Mouse (Mus musculus) hindbrain, postnatal 0 days (tissue): ENCODE measurements around the gene Actl6b. TPM values are rescaled to one million over a fixed set of nuclear protein-coding genes. Genes with fewer than 3 reads are reported as not detected.

Experiments
- ATAC-seq: fragments of 200-750 bp; cut with Nextera tagmentation; 2 replicates; pipeline ENCODE4 v1.8.0; 2017; ENCODE audit warnings: mild to moderate bottlenecking, moderate TSS enrichment, moderate library complexity
- DNase-seq: peaks from one replicate; pipeline ENCODE4 v3.0.0-alpha.2; 2015; ENCODE audit warnings: low spot score
- H3K27ac ChIP-seq: fragments of 300-500 bp; sonication (generic); 2 replicates; pipeline ENCODE4 v1.5.1; 2014; ENCODE audit warnings: mild to moderate bottlenecking
- H3K27me3 ChIP-seq: fragments of 300-500 bp; sonication (generic); 2 replicates; pipeline ENCODE4 v1.6.1; 2014; ENCODE audit warnings: low read length, mixed read lengths; ENCODE audit not compliant: insufficient read depth
- H3K36me3 ChIP-seq: fragments of 300-500 bp; sonication (generic); 2 replicates; pipeline ENCODE4 v1.6.1; 2014; ENCODE audit warnings: low read length, mixed read lengths; ENCODE audit not compliant: insufficient read depth
- H3K4me1 ChIP-seq: fragments of 300-500 bp; sonication (generic); 2 replicates; pipeline ENCODE4 v1.6.1; 2014; ENCODE audit warnings: antibody characterized with exemption, low read length, mixed read lengths; ENCODE audit not compliant: insufficient read depth
- H3K4me2 ChIP-seq: fragments of 300-500 bp; sonication (generic); 2 replicates; pipeline ENCODE4 v1.6.1; 2014; ENCODE audit warnings: low read depth, mild to moderate bottlenecking, low read length, moderate library complexity, mixed read lengths
- H3K4me3 ChIP-seq: fragments of 300-500 bp; sonication (generic); 2 replicates; pipeline ENCODE4 v1.5.1; 2014; ENCODE audit warnings: low read length
- H3K9ac ChIP-seq: fragments of 300-500 bp; sonication (generic); replicated peaks from 2 replicates; pipeline ENCODE4 v1.6.1; 2014; ENCODE audit warnings: mild to moderate bottlenecking, low read length, moderate library complexity, mixed read lengths
- H3K9me3 ChIP-seq: fragments of 300-500 bp; sonication (generic); 2 replicates; pipeline ENCODE4 v1.6.1; 2016; ENCODE audit warnings: low read length, mixed read lengths
- CTCF ChIP-seq: IDR thresholded peaks from 2 replicates; pipeline ENCODE4 v1.5.1; 2016; ENCODE audit warnings: antibody characterized with exemption, control low read depth, low read depth
- WGBS: fragments of 180-500 bp; shearing (Covaris S2); extraction: QIAGEN DNeasy Blood & Tissue Kit; methylation state at CpG from one replicate; pipeline ENCODE4 v1.1.7; 2014; 5-methylcytosine and 5-hydroxymethylcytosine counted together
- polyA plus RNA-seq: library from polyadenylated mRNA; unstranded; fragments of >200 nt; fragmentation: Nextera tagmentation; extraction: Ambion mirVana; gene quantifications from 2 replicates; pipeline ENCODE4 v1.2.1, GENCODE M21; 2015
- total RNA-seq: library from RNA; depleted of rRNA; stranded (reverse); fragments of >200 nt; gene quantifications from 2 replicates; pipeline ENCODE4 v1.2.3, GENCODE M21; 2014

The Actl6b gene
- total and polyA plus RNA-seq, 2 experiments from 2014 or later = 207 to 253 TPM

DNA sequence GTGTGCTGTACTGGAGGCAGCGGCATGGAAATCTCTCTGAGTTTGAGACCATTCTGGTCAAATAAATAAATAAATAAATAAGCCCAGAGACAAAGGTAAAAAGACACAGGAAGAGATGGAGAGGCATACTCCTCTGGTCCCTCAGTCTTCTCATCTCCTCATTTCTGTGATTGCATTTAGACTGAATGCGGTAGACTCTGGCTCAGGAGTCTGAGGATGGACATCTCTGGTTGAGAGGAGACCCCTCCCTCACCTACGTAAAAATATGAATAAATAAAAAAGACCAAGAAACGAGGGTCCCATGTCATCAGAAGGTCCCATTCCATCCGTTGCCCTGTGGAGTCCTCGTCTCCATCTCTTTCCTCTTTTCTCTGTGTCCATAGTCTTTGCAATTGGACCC lies 317 bp upstream of the Actl6b start:
- H3K27me3 ChIP-seq = no peaks in the 10 kb centered on the region
- H3K27ac ChIP-seq = peak overlapping the region; percentile 75
- peak; percentile 48 for ATAC-seq
- peak overlapping the region; percentile 61 for H3K9ac ChIP-seq
- H3K9me3 ChIP-seq = no peaks in the 10 kb centered on the region
- peak overlapping the region; percentile 56 for H3K4me2 ChIP-seq
- no peaks in the 10 kb centered on the region for H3K36me3 ChIP-seq
- no peaks in the 10 kb centered on the region for H3K4me1 ChIP-seq
- peak overlapping the region; percentile 60 for H3K4me3 ChIP-seq
- 21% methylated on average over 6 of the region's 6 CpGs for WGBS
- no peak for DNase-seq
- TF ChIP-seq CTCF = no peak

DNA sequence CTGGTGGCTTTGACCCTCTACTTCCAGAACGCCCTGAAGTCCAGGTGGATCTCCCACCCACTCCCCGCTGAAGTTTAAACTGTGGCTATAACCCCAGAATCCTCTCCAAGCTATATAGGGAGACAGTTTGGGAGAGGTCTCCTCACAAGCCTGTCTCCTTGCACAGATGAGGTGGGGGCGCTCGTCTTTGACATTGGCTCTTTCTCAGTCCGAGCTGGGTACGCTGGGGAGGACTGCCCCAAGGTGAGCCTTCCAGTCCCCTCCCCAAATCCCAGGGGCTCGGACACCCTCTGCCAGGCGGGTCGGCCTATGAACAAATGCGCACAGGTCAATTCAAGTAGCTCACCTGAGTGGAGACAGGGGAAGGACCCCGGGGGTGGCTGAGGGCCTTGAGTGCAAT lies 581 bp downstream of the Actl6b start:
- no peaks in the 10 kb centered on the region for H3K9me3 ChIP-seq
- H3K9ac ChIP-seq = peak overlapping the region; percentile 61
- no peaks in the 10 kb centered on the region for H3K4me1 ChIP-seq
- H3K4me3 ChIP-seq = peak overlapping the region; percentile 60
- peak overlapping the region; percentile 75; the same call in 1 of the 2 replicates for H3K27ac ChIP-seq
- WGBS = 39% methylated on average over 11 of the region's 11 CpGs
- TF ChIP-seq CTCF = no peak
- ATAC-seq (peak; percentile 52), DNase-seq (no peak)
- peak overlapping the region; percentile 56 for H3K4me2 ChIP-seq
- H3K27me3 ChIP-seq = no peaks in the 10 kb centered on the region
- H3K36me3 ChIP-seq = no peaks in the 10 kb centered on the region

DNA sequence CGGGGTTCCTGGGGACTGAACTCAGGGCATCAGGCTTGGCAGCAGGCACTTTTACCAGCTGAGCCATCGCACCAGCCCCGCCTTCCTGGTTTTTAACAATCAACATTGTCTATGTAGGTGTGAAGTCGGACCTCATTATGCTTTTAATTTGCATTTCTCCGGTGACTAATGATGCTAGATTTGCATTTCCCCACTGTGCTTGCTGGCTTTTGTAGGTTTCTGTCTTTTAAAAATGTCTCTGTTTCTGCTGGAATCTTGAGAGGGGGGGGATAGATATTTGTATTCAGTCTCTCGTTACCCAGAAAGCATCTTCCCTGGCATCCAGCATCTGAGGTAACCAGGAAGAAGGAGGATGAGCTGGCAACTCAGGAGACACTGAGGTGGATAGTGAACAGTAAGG lies 8.2 kb downstream of the Actl6b start:
- TF ChIP-seq CTCF = no peak
- Histone ChIP-seq H3K9me3 (no peaks in the 10 kb centered on the region), H3K27me3 (no peaks in the 10 kb centered on the region), H3K27ac (no peak overlapping the region), H3K4me3 (no peak overlapping the region), H3K36me3 (peaks cover 7% of the 10 kb centered on the region; the same call in 1 of the 2 replicates), H3K4me1 (no peaks in the 10 kb centered on the region), H3K9ac (no peak overlapping the region), H3K4me2 (no peak overlapping the region)
- ATAC-seq (no peak), DNase-seq (no peak)
- WGBS = 47% methylated on average over 6 of the region's 6 CpGs

DNA sequence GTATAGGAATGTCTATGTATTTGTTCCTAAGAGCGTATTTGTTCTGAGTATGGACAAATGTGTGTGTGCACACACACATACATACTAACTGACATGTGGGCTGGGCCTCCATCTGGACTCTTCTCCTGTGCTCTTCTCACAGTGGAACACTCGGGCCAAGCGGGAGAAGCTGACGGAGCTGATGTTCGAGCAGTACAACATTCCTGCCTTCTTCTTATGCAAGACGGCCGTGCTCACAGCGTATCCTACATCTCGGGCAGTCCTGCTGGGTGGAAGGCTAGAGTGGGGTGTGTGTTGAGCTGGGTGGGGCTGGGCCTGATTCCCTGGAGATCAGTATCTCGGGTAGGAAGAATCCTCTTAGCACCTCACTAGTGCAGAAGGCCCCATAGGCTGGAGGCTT lies 9.6 kb downstream of the Actl6b start:
- H3K4me3 ChIP-seq = no peak overlapping the region
- no peak overlapping the region for H3K27ac ChIP-seq
- no peak overlapping the region for H3K9ac ChIP-seq
- H3K4me2 ChIP-seq = no peak overlapping the region
- no peak for TF ChIP-seq CTCF
- no peaks in the 10 kb centered on the region for H3K9me3 ChIP-seq
- H3K4me1 ChIP-seq = no peaks in the 10 kb centered on the region
- ATAC-seq = no peak
- DNase-seq = no peak
- WGBS = 67% methylated on average over 10 of the region's 10 CpGs
- H3K27me3 ChIP-seq = no peaks in the 10 kb centered on the region
- H3K36me3 ChIP-seq = peaks cover 7% of the 10 kb centered on the region; the same call in 1 of the 2 replicates

DNA sequence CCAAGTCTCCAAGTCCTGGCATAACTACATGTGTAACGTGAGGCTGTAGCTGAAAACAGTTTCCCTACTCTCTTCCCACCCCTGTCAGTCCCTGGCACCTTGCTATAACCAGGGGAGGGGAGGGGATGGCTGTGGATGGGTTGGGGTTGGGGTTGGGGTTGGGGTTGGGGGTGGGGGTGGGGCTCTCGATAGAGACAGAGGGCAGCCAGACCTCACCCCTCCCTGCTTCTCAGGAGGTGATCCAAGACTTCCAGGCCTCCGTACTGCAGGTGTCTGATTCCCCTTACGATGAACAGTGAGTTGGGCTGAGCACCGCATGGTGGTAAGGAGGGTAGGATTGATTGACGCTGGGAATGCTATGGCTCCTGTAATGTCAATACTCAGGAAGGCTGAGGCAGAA lies 12.4 kb downstream of the Actl6b start:
- DNase-seq = no peak
- Histone ChIP-seq H3K27ac (no peak overlapping the region), H3K4me2 (no peak overlapping the region), H3K9ac (no peak overlapping the region), H3K4me3 (no peak overlapping the region), H3K27me3 (no peaks in the 10 kb centered on the region), H3K36me3 (peaks cover 7% of the 10 kb centered on the region; the same call in 1 of the 2 replicates), H3K9me3 (no peaks in the 10 kb centered on the region), H3K4me1 (no peaks in the 10 kb centered on the region)
- 54% methylated on average over 6 of the region's 6 CpGs for WGBS
- no peak for ATAC-seq
- no peak for TF ChIP-seq CTCF

DNA sequence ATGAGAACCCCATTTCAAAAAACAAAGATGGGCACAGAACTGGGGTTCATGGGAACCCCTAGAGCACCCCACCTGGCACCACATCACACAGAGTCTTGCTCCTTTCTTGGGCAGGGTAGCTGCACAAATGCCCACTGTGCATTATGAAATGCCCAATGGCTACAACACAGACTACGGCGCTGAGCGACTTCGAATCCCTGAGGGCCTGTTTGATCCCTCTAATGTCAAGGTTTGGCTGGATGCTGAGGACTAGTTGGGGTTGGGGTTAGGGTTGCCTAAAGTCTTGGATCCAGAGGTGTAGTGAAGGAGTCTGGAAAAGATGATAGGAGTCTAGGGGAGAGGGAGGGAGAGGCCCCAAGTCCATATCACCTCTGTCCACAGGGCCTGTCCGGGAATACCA lies 13.1 kb downstream of the Actl6b start:
- Histone ChIP-seq H3K4me3 (no peak overlapping the region), H3K9me3 (no peaks in the 10 kb centered on the region), H3K36me3 (peaks cover 7% of the 10 kb centered on the region; the same call in 1 of the 2 replicates), H3K27ac (no peak overlapping the region), H3K27me3 (no peaks in the 10 kb centered on the region), H3K4me1 (no peaks in the 10 kb centered on the region), H3K9ac (no peak overlapping the region), H3K4me2 (no peak overlapping the region)
- ATAC-seq = no peak
- 93% methylated on average over 5 of the region's 5 CpGs for WGBS
- TF ChIP-seq CTCF = no peak
- DNase-seq = no peak

DNA sequence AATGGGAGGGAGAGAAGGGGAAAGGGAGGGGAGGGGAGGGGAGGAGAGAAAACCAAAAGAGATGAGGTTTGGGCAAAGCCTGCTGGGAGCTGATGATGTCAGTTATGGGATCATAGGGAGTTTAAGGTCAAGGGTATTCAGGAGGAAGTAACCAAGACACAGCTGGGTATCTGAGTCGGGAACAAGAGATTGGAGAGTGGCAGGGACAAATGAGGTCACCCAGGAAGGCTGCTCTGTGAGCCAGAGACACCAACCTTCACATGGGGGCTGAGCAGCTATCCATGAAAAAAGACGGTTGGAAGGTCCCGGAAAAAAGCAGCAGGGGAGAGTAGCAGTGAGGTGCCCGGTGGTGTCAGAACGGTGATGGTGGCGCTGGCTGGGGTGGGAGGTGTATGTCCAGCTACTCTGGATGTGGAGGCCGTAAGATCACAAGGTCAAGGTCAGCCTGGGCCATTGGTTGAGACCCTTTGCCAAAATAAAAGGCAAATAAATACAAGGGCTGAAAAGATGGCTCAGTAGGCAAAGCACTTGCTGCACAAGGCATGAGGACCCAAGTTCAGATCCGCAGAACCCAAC lies 15.0 kb downstream of the Actl6b start:
- ATAC-seq (no peak), DNase-seq (no peak)
- Histone ChIP-seq H3K4me1 (no peaks in the 10 kb centered on the region), H3K27ac (no peak overlapping the region), H3K4me3 (no peak overlapping the region), H3K27me3 (no peaks in the 10 kb centered on the region), H3K9me3 (no peaks in the 10 kb centered on the region), H3K9ac (no peak overlapping the region), H3K36me3 (peaks cover 7% of the 10 kb centered on the region; the same call in 1 of the 2 replicates), H3K4me2 (no peak overlapping the region)
- WGBS = 79% methylated on average over 8 of the region's 8 CpGs
- no peak for TF ChIP-seq CTCF
